Mouse (Mus musculus): ENCODE measurements around the gene Amigo3. TPM values are rescaled to one million over a fixed set of nuclear protein-coding genes. Genes with fewer than 3 reads are reported as not detected.

Amigo3 gene
- total RNA-seq, 2 experiments from 2014 or later, result 1.9 to 2.2 TPM

- DNase-seq, result no peak
- intact Hi-C loops (cut with DNase I), result no loop called here
Measured at GRCm38 (mm10) chr9:108073141-108073930, 20.4 kb downstream of the Amigo3 start.

DNA sequence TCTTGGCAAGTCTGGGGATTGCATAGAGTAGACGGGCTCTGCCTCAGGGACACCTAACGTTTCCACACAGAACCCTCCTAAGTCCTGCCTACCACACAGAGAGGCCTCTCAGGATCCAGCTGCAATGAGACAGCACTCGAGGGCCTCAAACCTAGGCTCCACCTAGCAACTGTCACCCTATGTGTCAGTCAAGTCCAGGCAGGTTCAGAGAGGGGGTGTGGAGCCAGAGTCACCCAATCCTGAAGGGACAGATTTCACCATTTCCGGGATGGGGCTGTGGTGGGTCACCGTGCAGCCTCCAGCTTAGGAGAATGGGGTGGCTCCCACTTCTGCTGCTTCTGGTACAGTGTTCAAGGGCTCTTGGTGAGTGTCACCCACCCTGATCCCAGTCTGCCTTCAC is 27.2 kb downstream of the Amigo3 start, which contains the start of gene Mst1:
Mst1 (plus strand) TSS at position 269 of the 400 bp plus-strand sequence.
- DNase-seq, result no peak
- intact Hi-C loops (cut with DNase I), result no loop called here

GRCm38 (mm10) chr9:108082549-108082948 is 29.6 kb downstream of the Amigo3 start:
- intact Hi-C loops (cut with DNase I), result no loop called here
- no peak for DNase-seq

- intact Hi-C loops (cut with DNase I), result no loop called here
- DNase-seq, result no peak
Measured at GRCm38 (mm10) chr9:108082988-108083431, 30.1 kb downstream of the Amigo3 start, which contains the start of gene Rnf123. Rnf123 (minus strand) TSS chr9:108083346.

DNA sequence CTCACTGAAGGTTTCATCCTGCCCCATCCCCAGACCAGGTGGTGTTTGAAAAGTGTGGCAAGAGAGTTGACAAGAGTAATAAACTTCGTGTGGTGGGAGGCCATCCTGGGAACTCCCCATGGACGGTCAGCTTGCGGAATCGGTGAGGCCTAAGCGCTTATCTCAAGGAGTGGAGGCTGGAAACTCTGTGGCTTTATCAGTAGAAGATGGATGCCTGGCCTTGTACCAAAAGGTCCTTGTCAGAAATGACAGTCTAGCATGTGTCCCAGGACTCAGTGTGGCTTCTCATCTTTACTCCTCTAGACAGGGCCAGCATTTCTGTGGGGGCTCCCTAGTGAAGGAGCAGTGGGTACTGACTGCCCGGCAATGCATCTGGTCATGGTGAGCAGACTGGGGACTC is 30.6 kb downstream of the Amigo3 start:
- DNase-seq, result no peak
- intact Hi-C loops (cut with DNase I), result no loop called here

DNA sequence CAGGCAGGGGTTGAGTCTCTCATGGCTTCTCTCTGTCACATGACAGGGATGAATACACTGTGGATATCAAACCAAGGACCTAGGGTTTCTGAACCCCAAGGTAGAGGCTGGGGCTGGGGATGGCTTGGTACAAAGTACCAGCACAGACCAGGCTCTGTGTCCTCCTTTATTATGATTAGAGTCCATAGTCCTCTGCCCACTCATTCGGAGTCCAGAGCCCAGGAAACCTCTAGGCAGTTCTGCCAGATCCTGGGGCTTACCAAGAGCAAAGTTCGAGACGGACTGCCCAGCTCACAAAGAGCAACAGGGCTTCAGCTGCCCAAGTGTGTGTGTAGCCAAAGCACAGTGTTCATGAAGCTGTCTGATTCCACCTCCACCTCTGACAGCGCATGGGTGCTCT is 32.3 kb downstream of the Amigo3 start:
- intact Hi-C loops (cut with DNase I), result no loop called here
- DNase-seq, result no peak

DNA sequence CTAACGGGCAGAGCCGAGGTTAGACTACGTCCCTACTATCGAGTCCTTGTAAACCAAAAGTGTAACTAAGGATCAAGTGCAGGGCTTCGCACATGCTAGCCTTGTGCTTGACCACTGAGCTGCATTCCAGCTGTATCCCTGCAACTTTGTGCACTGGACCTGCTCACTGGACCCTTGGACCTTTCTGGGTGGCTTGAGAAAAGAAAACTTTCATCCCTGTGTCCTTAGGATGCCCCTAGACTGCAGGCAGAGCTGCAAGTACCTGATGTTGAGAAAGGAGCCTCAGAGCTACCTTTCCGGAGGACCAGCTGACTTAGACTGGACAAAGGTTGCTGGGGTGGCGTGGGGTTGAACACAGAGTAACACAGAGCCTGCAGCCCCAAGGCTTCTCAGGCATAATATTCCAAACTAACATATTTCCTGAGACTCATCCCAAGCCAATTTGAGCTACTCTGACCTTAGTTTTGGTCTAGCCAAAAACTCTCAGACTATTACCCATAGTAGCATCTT is 37.7 kb downstream of the Amigo3 start:
- intact Hi-C loops (cut with DNase I), result no loop called here
- DNase-seq, result no peak

DNA sequence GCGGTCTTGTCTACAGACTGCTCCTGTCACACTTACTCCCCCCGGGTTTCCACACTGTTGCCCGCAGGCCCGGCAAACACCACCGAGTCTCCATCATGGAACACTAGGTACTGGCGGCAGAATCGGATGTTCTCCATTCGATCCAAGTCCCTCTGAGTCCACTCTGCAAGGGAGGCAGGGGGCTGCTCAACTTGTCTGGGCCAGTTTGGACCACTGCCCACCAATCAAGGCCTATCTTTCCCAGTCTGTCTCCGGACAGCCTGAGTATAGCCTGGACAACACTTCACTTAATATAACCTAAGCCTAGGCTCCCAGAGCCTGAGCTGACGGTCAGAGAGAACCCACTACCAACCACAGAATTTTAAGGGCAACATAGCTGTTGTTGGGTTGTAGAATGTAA is 40.6 kb downstream of the Amigo3 start:
- intact Hi-C loops (cut with DNase I), result no loop called here
- no peak for DNase-seq

- intact Hi-C loops (cut with DNase I), result no loop called here
- DNase-seq, result peak; percentile 96 to 97
Measured at GRCm38 (mm10) chr9:108094184-108094941, 41.4 kb downstream of the Amigo3 start, which contains the start of gene Apeh. Apeh (minus strand) TSS chr9:108094606.

DNA sequence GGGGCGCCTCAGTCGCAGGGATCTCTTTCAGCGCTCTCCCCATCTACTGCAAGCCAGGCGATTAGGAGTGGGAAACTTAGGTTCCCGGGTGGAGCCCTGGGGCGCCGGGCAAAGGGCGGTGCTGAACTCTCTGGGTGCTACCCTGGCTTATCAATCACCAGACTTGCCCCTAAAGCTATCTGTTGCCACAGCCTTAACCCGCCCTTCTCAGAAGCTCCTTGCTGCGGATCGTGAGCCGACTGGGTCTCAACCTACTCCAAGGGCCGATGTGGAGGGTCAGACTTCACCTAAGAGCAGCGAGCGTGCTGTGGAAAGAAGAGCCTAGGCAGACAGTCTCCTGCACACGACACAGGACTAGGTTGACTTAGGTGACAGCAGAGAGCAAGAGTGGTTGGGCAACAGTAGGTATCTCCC is 42.0 kb downstream of the Amigo3 start:
- peak; percentile 43 to 54 for DNase-seq
- intact Hi-C loops (cut with DNase I), result loop anchor here (1.0 to 5.0 kb wide), 3 partner anchors 42 to 189 kb away; no protein-coding TSS in a partner anchor

- intact Hi-C loops (cut with DNase I), result loop anchor here (1.0 to 5.0 kb wide), 3 partner anchors 42 to 189 kb away; no protein-coding TSS in a partner anchor
- DNase-seq, result peak; percentile 74 to 83
Measured at GRCm38 (mm10) chr9:108095518-108095917, 42.6 kb downstream of the Amigo3 start.

DNA sequence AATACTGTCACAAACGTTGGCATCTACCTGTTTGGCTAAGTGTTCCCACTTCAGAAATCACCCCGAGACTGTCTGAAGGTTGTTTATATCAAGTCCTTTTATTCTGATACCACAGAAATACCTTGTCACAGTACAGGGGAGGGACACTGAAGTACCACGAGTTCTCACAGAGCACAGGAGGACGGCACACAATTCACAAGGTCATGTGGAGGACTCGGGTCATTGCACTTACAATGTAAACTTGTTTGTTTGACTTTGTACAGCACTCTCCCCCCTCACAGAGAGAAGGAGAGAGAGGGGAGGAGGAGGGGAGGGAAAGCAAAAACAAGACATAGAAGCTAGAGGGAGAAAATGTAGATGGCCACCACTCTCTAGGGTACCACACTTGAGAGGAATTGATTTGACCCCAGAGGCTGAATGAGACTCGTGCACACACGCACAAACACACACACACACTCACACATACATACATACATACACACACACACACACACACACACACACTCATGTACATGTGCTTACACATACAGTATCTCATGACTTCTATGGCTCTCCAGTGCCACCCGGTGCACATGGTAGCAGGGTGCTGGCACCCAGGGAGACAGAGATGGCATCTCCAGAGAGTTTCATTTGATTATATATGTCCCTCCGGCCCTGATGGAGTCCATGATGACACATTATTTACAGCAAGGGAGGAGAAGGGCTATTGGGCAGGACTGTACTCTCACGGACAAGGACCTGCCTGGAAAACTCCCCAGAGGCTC is 43.2 kb downstream of the Amigo3 start:
- intact Hi-C loops (cut with DNase I), result loop anchor here (1.0 to 5.0 kb wide), 3 partner anchors 41 to 188 kb away; no protein-coding TSS in a partner anchor
- no peak for DNase-seq

DNA sequence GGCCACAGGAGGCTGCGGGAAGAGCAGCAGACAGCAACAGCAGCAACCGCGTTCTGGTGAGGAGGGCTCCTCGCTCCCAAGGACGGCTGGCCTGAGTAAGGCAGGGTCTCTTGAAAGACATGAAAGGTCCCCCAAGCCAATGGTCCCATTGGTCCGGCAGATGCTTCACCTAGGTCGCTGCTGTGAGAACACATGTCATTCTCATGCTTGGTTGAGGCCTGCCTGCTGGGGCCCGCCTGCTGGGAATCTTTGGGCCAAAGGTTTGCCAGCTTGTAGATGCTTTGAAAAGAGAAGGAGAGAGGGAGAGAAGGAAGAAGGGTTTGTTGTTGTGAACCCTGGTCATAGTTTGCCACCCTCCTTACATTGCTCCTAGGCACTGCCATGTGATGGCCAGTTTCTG is 46.7 kb downstream of the Amigo3 start:
- intact Hi-C loops (cut with DNase I), result loop anchor here (5.0 kb wide), 1 partner anchor 38 kb away; no protein-coding TSS in a partner anchor
- DNase-seq, result no peak

GRCm38 (mm10) chr9:108104766-108105548 is 52.0 kb downstream of the Amigo3 start:
- no peak for DNase-seq
- intact Hi-C loops (cut with DNase I), result no loop called here

Small RNA genes within 50 kb of the gene (microRNA-seq; reads per million reads assigned to microRNA genes)
- gene Gm47303, result 0 reads per million in 2 experiments
- 0 reads per million in 2 experiments for gene Mir7088

Other genes with a start within 250 kb of the Amigo3 start
- 10 to 100 TPM; 34.6 to 38.3 TPM for gene Rbm6, start 179.9 kb upstream of the Amigo3 start, total RNA-seq (2021)
- 1 to 10 TPM; 7.6 to 9.6 TPM for gene Mon1a, start 165.0 kb upstream of the Amigo3 start, total RNA-seq (2021)
- 1 to 10 TPM; 2.5 to 3.7 TPM for gene Mst1r, start 146.3 kb upstream of the Amigo3 start, total RNA-seq (2021)
- gene Actl11, start 124.7 kb upstream of the Amigo3 start, total RNA-seq (2021), result not detected
- under 1 TPM; 0.14 to 0.37 TPM for gene Camkv, start 117.5 kb upstream of the Amigo3 start, total RNA-seq (2021)
- 1 to 10 TPM; 3.3 to 4.0 TPM for gene Traip, start 103.0 kb upstream of the Amigo3 start, total RNA-seq (2021)
- 10 to 100 TPM; 13.4 to 15.7 TPM for gene Uba7, start 77.7 kb upstream of the Amigo3 start, total RNA-seq (2021)
- gene Gm20661, start 70.1 kb upstream of the Amigo3 start, total RNA-seq (2021), result under 1 TPM; 0.36 to 0.50 TPM
- 10 to 100 TPM; 23.3 to 28.0 TPM for gene Inka1, start 67.3 kb upstream of the Amigo3 start, total RNA-seq (2021)
- 1 to 10 TPM; 2.0 TPM for gene Cdhr4, start 60.7 kb upstream of the Amigo3 start, total RNA-seq (2021)
- 1 to 10 TPM in 1 of 2 experiments, not detected in 1; 1.3 TPM for gene Gm20662, start 56.8 kb upstream of the Amigo3 start, total RNA-seq (2021)
- 10 to 100 TPM; 53.4 to 55.2 TPM for gene Ip6k1, start 50.7 kb upstream of the Amigo3 start, total RNA-seq (2021)
- 10 to 100 TPM; 10.7 to 14.7 TPM for gene Gmppb, start 3.9 kb upstream of the Amigo3 start, total RNA-seq (2021)
- gene Mst1, start 27.3 kb downstream of the Amigo3 start, total RNA-seq (2021), result not detected
- 10 to 100 TPM; 62.5 to 83.1 TPM for gene Rnf123, start 30.2 kb downstream of the Amigo3 start, total RNA-seq (2021)
- 10 to 100 TPM; 44.6 to 53.1 TPM for gene Apeh, start 41.4 kb downstream of the Amigo3 start, total RNA-seq (2021)
- under 1 TPM; 0.05 to 0.07 TPM for gene Bsn, start 137.2 kb downstream of the Amigo3 start, total RNA-seq (2021)
- 100 to 1,000 TPM; 369 to 394 TPM for gene Dag1, start 210.8 kb downstream of the Amigo3 start, total RNA-seq (2021)
- gene Nicn1, start 237.3 kb downstream of the Amigo3 start, total RNA-seq (2021), result 10 to 100 TPM; 20.5 to 21.8 TPM
- 1 to 10 TPM; 5.2 to 6.9 TPM for gene Amt, start 243.7 kb downstream of the Amigo3 start, total RNA-seq (2021)

Measured in heart, postnatal 10 days (tissue).